Mouse (Mus musculus) limb, embryonic 10.5 days (tissue): Measurements from ENCODE around the gene Lrg1. TPM values are rescaled to one million over a fixed set of nuclear protein-coding genes. Genes with fewer than 3 reads are reported as not detected.

Experiments
- DNase-seq: peaks from one replicate; pipeline ENCODE4 v3.0.0-alpha.2; 2017; ENCODE audit warnings: low spot score
- H3K27ac ChIP-seq: fragments of 300-500 bp; sonication (generic); 2 replicates; pipeline ENCODE4 v1.5.1; 2016; ENCODE audit warnings: mild to moderate bottlenecking
- H3K27me3 ChIP-seq: fragments of 300-500 bp; sonication (generic); 2 replicates; pipeline ENCODE4 v1.6.1; 2016; ENCODE audit warnings: low read depth, mild to moderate bottlenecking; ENCODE audit not compliant: poor library complexity, severe bottlenecking
- H3K36me3 ChIP-seq: fragments of 300-500 bp; sonication (generic); 2 replicates; pipeline ENCODE4 v1.6.1; 2016; ENCODE audit warnings: mild to moderate bottlenecking, moderate library complexity
- H3K4me1 ChIP-seq: fragments of 300-500 bp; sonication (generic); 2 replicates; pipeline ENCODE4 v1.6.1; 2016
- H3K4me3 ChIP-seq: fragments of 300-500 bp; sonication (generic); 2 replicates; pipeline ENCODE4 v1.5.1; 2016; ENCODE audit warnings: mild to moderate bottlenecking, moderate library complexity
- H3K9me3 ChIP-seq: fragments of 300-500 bp; sonication (generic); replicated peaks from 2 replicates; pipeline ENCODE4 v1.6.1; 2016; ENCODE audit warnings: mild to moderate bottlenecking
- WGBS: fragments of 180-500 bp; shearing (Covaris S2); methylation state at CpG from one replicate; pipeline ENCODE4 v1.1.7; 2016; 5-methylcytosine and 5-hydroxymethylcytosine counted together
- polyA plus RNA-seq: library from polyadenylated mRNA; unstranded; fragments of >200 nt; fragmentation: Nextera tagmentation; extraction: Ambion mirVana; gene quantifications from 2 replicates; pipeline ENCODE4 v1.2.1, GENCODE M21; 2016

Lrg1 gene
- polyA plus RNA-seq, 1 experiment from 2014 or later = 0.23 TPM

DNA sequence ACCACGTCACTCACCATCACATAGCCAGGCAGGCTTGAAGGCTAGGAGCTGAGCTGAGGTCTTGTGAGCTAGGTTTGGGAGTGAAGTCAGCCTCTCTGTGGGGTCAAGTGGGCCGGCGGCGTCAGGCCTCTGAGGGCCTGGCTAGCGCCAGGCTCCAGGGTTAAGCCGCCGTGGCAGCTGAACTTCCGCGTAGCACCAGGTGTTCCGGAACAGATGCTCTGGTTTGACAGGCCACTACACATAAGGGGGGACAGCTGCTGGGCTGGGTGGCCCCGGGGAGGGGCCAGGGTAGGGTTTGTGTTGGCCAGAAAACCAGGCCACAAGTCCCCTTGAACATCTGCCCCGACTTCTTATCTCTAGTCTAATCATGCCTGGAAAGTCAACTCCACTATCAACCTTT is 25.6 kb upstream of the Lrg1 start:
- H3K4me3 ChIP-seq = no peak overlapping the region
- H3K9me3 ChIP-seq = no peaks in the 10 kb centered on the region
- no peak for DNase-seq
- peaks cover 17% of the 10 kb centered on the region for H3K4me1 ChIP-seq
- H3K36me3 ChIP-seq = no peaks in the 10 kb centered on the region
- peaks cover 98% of the 10 kb centered on the region for H3K27me3 ChIP-seq
- WGBS = 59% methylated on average over 12 of the region's 12 CpGs
- H3K27ac ChIP-seq = no peak overlapping the region

DNA sequence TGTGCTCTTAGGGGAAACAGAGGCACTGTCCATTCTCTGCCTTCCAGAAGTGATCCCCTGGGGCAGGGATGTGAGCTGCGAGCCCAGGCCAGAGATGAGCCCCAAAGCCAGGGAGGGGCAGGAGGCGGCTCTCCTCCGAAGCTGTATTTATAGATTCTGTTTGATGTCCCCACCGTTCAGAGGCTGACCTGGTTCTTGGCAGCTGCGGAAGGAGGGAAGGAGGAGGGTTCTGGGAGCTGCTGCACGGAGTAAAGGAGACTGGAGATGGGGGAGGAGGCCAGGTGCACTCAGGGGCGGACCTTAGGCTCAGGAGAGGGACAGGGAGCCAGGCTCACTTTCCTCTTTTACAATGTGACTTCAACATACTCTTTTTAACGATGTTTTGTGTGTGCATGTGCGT is 24.3 kb upstream of the Lrg1 start:
- H3K27me3 ChIP-seq = peaks cover 100% of the 10 kb centered on the region
- peaks cover 30% of the 10 kb centered on the region for H3K4me1 ChIP-seq
- WGBS = 13% methylated on average over 9 of the region's 9 CpGs

DNA sequence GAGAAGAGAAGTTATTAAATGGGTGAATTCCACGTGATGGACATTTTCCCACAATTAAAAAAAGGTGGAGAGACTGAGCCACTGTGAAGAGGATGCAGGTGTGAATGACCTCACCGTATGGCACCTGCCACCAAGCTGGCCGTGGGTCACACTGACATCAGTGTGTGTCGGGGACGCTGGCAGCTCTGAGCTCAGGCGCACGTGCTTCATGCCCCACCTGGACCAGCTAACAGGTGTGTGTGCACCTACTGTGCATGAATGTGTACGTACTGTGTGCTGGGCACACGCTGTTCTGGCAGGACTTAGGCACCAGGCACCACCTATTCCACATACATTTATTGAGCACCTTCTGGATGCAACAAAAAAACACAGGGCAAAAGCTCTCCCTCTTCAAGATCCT is 22.7 kb upstream of the Lrg1 start:
- Histone ChIP-seq H3K27ac (no peak overlapping the region), H3K4me3 (no peak overlapping the region), H3K4me1 (peaks cover 42% of the 10 kb centered on the region), H3K27me3 (peaks cover 100% of the 10 kb centered on the region), H3K9me3 (no peaks in the 10 kb centered on the region), H3K36me3 (no peaks in the 10 kb centered on the region)
- WGBS = 72% methylated on average over 9 of the region's 9 CpGs
- no peak for DNase-seq

More for the DNA sequence above, 24.3 kb upstream of the Lrg1 start:
- Histone ChIP-seq H3K9me3 (no peaks in the 10 kb centered on the region), H3K36me3 (no peaks in the 10 kb centered on the region), H3K4me3 (no peak overlapping the region), H3K27ac (no peak overlapping the region)
- DNase-seq = no peak

DNA sequence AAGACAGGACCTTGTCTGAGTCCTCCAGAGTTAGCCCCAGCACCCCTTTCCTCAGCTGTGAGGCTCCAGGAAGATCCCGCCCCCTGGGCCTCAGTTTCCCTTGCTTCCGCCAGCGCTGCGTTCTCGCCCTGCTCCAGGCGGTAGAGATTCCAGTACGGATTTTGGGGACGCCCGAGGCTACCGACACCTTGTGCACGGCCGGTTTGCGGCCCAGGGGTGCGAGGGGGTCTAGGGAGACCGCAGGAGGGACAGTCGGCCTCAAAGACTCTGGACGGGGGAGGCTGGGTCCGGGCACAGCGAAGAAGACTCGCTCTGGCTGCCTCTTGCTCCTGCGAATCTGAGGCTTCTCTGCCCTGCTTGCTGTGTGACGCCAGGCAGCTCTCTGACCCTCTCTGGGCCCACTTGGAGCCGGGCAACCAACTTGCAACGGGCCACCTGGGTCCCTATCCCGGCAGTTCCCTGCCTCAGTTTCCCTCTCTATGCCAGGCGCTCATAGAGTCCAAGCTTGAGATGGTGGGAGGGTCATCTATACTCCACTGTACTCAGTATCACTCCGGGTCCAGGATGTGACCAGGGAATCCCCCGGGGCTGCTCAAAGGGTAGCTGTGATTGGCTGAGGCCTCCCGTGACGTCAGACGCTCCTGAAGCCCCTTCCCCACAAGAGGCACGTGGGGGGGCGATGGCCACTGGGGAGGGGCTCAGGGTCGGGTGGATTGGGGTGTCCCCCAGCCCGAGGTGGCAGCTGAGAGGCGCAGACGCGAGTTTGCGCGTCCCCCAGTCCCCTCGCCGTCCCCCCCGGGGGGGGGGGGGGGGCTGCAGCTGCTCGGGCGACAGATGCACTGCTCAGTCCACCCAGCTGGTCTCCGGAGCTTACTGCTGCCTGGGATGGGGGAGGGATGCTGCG is 20.2 kb upstream of the Lrg1 start:
- peak; percentile 77 for DNase-seq
- peaks cover 47% of the 10 kb centered on the region for H3K4me1 ChIP-seq
- under 1% methylated on average over 35 of the region's 47 CpGs for WGBS

DNA sequence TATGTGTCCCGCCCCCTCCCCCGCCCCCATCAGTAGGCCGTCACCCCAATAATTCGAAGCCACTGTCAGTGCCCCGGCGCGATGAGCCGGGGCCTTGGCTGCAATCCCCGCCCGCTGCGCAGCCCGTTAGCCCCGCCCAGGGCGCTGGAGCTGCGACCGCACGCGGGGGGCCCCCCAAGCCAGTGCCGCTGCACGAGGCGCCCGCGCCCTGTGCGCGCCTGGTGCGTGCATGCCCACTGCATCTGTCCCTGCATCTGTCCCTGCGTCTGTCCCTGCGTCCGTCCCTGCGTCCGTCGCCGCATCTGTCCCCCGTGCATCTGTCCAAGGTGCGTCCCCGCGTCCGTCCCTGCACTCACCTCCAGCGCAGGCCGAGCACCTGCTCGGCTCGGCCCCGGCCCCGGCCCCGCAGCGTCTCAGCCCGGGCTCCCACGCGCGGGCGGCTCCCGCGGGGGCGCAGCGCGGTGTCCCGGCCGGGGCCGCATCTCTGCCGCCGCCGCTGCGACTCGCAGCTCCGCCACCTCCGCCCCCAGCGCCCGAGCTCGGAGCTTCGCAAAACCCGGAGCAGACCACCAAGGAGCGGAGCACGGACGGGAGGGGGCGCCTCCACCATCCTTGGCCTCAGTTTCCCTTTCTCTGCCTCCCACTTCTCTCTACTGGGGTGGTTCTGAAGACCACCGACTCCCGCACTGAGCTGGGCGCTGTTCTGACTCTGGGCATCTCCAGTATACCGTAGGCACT is 18.2 kb upstream of the Lrg1 start, which contains the start of gene Sema6b:
TSS of gene Sema6b (minus strand) at position 486 of the 738 bp plus-strand sequence.
- Histone ChIP-seq H3K4me1 (peaks cover 47% of the 10 kb centered on the region), H3K4me3 (peak within 1 kb of the TSS; percentile 73), H3K36me3 (no peaks in the 10 kb centered on the region), H3K27ac (peak within 1 kb of the TSS; percentile 31), H3K9me3 (no peaks in the 10 kb centered on the region), H3K27me3 (peaks cover 100% of the 10 kb centered on the region)
- WGBS = 2% methylated on average over 79 of the region's 79 CpGs
- DNase-seq = peak; percentile 85

More for the DNA sequence above, 20.2 kb upstream of the Lrg1 start:
- H3K27me3 ChIP-seq = peaks cover 100% of the 10 kb centered on the region
- no peaks in the 10 kb centered on the region for H3K9me3 ChIP-seq
- H3K27ac ChIP-seq = peak overlapping the region; percentile 38
- H3K36me3 ChIP-seq = no peaks in the 10 kb centered on the region
- H3K4me3 ChIP-seq = peak overlapping the region; percentile 53

DNA sequence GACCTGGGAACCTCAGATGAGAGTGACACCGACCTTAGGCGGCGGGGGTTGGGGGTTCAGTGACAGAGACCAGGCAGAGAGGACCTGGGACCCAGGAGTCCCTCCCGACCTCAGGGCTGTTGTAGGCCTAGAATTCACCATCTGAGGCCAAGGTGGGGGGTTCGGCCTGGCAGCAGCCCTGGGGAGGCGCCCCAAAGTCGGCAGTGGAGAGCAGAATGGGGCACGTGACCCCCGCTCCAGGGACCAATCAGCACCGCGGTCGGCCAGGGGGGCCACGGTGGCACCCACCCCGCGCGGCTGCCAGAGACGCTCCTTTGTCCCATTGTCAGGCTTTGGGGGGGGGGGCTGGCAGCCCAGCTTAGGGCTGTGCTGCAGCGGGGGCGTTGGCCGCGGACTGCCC is 17.6 kb upstream of the Lrg1 start:
- no peaks in the 10 kb centered on the region for H3K9me3 ChIP-seq
- peaks cover 94% of the 10 kb centered on the region for H3K27me3 ChIP-seq
- H3K27ac ChIP-seq = peak overlapping the region; percentile 26; the same call in 1 of the 2 replicates
- no peak for DNase-seq
- WGBS = 5% methylated on average over 21 of the region's 21 CpGs
- H3K4me3 ChIP-seq = peak overlapping the region; percentile 73
- H3K4me1 ChIP-seq = peaks cover 53% of the 10 kb centered on the region
- no peaks in the 10 kb centered on the region for H3K36me3 ChIP-seq

DNA sequence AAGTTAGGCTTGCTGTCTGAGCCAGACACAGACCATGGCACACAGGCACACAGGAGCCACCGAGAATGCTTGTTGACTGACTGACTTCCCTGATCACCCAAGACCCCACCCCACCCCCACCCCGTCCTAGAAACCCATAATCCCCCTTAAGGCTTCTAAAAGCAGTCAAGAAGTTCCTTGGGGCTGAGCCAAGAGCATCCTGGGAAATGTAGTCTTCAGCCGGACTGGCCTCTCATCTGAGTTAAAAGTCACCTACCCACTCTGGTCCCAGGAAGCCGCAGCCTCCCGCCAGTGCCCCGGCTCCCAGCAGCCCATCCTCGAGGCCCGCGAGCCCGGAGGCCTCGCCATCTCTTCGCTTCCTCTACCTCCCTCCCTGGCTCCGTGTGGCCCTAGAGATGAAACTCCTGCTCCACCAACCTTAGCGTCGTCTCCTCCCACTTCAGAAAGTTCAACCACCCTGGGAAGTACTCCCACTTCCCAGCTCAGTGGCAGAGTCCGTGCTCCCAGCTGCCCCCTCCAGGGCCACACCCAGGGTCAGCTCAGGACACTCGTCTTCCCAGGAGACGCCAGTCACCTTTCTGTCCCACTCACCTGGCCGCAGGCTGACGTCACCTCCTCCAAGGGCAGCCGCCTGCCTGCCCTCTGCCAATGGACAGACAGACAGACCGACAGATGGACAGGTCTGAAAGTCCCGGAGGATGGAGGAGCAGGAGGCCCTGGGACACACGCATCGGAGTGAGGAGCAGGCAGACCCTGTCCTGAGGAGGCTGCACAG is 16.2 kb upstream of the Lrg1 start:
- Histone ChIP-seq H3K36me3 (no peaks in the 10 kb centered on the region), H3K4me3 (peak overlapping the region; percentile 16; the same call in 1 of the 2 replicates), H3K4me1 (peaks cover 66% of the 10 kb centered on the region), H3K9me3 (no peaks in the 10 kb centered on the region), H3K27me3 (peaks cover 80% of the 10 kb centered on the region), H3K27ac (no peak overlapping the region)
- no peak for DNase-seq
- WGBS = 15% methylated on average over 25 of the region's 25 CpGs

DNA sequence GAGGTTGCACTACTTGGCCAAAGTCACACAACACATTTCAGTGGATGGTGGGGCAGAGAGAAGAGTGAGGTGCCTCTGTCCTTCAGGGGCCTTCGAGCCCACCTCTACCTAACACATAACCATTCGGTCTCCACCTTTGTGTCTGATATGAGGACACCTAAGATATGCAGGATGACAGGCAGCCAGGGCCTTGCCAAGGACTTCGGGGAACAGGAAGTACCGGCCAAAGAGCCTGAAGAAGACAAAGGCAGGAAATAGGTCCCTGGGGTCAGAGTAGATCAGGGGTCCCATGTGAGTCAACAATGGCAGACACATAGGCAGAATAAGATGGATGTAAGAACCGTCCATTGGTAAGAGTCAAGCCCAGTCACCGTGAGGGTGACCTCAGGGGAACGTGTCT is 14.8 kb upstream of the Lrg1 start:
- no peaks in the 10 kb centered on the region for H3K9me3 ChIP-seq
- no peak for DNase-seq
- H3K27ac ChIP-seq = no peak overlapping the region
- WGBS = 88% methylated on average over 7 of the region's 7 CpGs
- no peaks in the 10 kb centered on the region for H3K36me3 ChIP-seq
- H3K27me3 ChIP-seq = peaks cover 66% of the 10 kb centered on the region
- H3K4me1 ChIP-seq = peaks cover 59% of the 10 kb centered on the region
- no peak overlapping the region for H3K4me3 ChIP-seq

DNA sequence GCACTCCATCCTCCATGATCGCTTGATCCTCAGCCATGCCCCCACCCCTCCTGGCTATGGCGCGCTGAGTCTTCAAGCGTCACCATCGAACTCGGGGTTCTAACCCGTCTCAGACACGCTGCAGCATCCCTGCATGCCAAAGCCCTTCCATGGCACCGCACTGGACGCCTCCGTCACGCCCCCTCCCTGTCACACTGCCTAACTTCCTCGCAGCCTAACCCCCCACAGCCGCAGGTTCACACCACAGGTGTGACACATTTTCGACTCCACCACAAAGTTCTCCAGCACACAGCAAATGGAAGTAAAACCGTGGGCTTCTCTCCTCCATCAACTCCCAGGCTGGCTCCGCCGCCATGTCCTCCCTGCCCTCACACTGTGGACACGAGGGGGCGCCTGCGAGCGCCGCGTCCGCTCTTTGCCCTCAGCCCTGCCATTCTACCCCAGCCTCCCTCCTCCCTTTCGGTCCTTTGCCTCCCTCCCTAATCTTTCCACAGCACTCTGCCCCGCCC is 12.7 kb upstream of the Lrg1 start:
- 2% methylated on average over 27 of the region's 27 CpGs for WGBS
- no peaks in the 10 kb centered on the region; the same call in 1 of the 2 replicates for H3K9me3 ChIP-seq
- peaks cover 45% of the 10 kb centered on the region for H3K27me3 ChIP-seq
- no peaks in the 10 kb centered on the region for H3K36me3 ChIP-seq
- peaks cover 43% of the 10 kb centered on the region for H3K4me1 ChIP-seq
- peak overlapping the region; percentile 44 for H3K4me3 ChIP-seq
- DNase-seq = peak; percentile 76
- peak overlapping the region; percentile 53; the same call in 1 of the 2 replicates for H3K27ac ChIP-seq

DNA sequence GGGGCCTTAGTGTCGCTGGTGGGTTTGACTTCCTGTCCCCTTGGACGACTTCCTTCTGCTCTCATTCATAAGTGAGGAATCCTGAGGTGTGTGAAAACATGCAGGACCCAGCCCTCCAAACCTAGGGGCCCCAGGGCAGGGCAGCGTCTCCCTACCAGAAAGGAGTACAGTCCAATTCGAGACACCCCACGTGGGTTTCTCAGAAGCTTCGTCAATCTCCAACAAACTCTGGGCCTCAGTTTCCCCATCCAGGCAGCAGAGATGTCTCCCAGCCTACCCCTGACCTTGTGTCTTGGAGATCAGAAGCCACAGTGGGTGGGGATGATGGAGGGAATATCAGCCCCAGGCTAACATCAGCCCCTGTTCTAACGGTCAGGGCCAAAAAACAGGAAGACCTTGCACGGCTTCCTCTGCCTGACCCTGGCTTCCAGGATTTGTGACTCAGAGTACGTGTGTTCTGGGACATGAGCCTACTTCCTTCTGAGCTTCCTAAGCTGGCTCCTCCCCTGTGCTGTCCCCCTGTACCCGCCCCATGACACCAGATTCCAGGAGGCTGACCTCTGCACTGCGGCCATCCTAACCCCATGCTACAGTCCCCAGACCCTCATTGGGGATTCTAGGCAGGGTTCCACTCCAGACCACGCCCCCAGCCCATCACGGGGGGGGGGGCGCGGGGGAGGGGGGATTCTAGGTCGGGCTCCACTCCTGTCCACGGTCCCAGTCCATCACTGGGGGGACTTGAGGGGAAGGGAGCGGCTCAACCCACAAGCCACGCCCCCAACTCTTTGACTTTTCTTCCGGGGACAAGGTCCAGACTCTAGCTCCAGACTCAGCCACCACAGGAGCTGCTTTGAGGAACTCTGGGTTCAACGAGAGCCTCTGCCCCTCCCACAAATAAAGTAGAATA is 11.9 kb upstream of the Lrg1 start:
- Histone ChIP-seq H3K27ac (peak overlapping the region; percentile 33; the same call in 1 of the 2 replicates), H3K4me3 (peak overlapping the region; percentile 44), H3K36me3 (no peaks in the 10 kb centered on the region), H3K9me3 (no peaks in the 10 kb centered on the region; the same call in 1 of the 2 replicates), H3K27me3 (peaks cover 37% of the 10 kb centered on the region), H3K4me1 (peaks cover 39% of the 10 kb centered on the region)
- WGBS = 19% methylated on average over 20 of the region's 21 CpGs
- peak; percentile 48 for DNase-seq

DNA sequence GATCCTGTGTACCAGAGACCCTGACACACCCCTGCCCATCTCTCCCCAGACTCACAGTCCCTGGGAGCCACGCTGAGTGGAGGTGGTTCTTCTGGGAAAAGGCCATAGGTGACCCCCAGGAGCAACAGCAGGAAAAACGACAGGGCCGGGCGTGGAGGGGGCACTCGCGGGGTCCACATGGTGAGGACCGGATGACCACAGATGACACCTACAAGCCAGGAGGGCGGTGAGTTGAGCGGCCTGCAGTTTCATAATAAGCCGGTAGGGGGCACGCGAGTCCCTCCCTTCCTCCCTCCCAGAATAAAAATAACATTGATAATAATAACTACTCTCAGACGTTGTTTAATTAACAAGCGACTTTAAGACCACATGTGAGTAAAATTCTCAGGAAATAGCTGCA is 10.9 kb upstream of the Lrg1 start:
- DNase-seq = peak; percentile 75
- peaks cover 28% of the 10 kb centered on the region for H3K4me1 ChIP-seq
- peaks cover 27% of the 10 kb centered on the region for H3K27me3 ChIP-seq
- no peak overlapping the region for H3K27ac ChIP-seq
- no peaks in the 10 kb centered on the region; the same call in 1 of the 2 replicates for H3K9me3 ChIP-seq
- 5% methylated on average over 14 of the region's 14 CpGs for WGBS
- no peak overlapping the region for H3K4me3 ChIP-seq
- H3K36me3 ChIP-seq = no peaks in the 10 kb centered on the region
